Mouse (Mus musculus) monocyte, adult 5-6 weeks (primary cell): Measurements from ENCODE around the gene Pnrc1. TPM values are rescaled to one million over a fixed set of nuclear protein-coding genes. Genes with fewer than 3 reads are reported as not detected.

ENCODE experiments used
- ATAC-seq: fragments of 153-309, 156-312 bp; replicated peaks from 2 replicates; pipeline ENCODE4 v1.8.0; 2017; ENCODE audit warnings: mild to moderate bottlenecking; ENCODE audit not compliant: low TSS enrichment, insufficient number of reproducible peaks, severe bottlenecking, poor library complexity, low FRiP score
- total RNA-seq: library from RNA; stranded (forward); fragments of 200-1000, 200-491, 200-594 nt; gene quantifications from 3 replicates; pipeline ENCODE4 v1.2.3, GENCODE M21; 2017

The Pnrc1 gene
- total RNA-seq, 1 experiment from 2014 or later: 228 TPM

GRCm38 (mm10) chr4:33281891-33282685 is 7.9 kb downstream of the Pnrc1 start:
- ATAC-seq: no peak

DNA sequence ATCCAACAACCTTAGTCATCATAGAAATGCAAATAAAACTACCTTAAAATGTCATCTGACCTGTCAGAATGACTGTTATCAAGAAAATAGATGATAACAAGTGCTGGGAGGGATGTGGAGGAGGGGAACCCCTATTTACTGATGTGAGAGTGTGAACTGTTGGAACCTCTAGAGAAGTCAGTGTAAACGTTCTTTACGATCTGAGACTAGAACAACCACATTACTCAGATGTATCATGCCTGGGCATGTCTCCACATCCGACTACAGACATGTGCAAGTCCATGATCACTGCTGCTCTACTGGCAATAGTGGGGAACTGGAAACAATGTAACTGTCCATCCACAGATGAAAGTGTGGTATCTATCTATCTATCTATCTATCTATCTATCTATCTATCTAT is 16.5 kb downstream of the Pnrc1 start:
- no peak for ATAC-seq

DNA sequence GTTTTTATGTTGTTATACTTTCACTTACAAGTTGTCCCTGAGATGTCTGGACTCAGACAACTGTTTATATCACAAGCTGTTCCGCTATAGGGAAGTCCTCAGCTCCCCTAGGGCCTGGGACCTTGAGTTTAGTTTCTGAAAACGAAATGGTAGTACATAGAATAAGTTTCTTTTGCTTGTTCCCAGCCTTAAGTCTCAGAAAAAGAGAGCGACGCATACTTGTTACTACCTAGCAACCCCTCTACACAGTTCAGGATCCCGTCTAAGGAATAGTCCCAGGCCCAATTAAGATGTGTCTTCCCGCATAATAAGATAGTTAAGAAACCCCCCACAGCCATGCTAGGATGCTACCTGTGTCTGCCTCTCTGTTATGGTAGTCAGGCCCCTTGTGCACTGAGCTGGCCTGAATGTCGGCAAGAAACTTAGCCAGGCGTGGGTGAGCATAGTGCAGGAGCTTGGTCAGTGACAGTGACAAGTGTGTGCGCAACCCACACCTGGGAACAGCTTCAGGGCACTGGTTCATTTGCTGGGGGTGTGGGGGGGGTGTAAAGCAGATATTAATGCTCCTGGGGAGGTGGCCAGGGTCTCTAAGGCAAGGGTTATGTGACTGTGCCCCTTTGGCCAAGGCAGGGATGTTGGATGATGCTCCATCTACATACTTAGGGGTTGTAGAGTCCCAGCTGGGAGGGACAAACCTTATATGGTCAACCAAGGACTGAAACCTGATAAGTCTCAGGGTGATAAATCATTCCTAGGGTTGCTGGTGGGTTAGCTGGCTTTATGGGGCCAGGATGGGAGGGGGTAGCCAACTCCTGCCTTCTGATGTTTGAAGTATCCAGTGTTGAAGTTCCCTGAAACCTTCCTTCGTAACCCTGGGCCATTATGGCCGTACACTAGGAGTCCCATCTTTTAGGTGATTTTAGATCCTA is 19.3 kb downstream of the Pnrc1 start:
- no peak for ATAC-seq

- ATAC-seq: no peak
Observed at GRCm38 (mm10) chr4:33264979-33265726, 24.8 kb downstream of the Pnrc1 start.

- ATAC-seq: no peak
Observed at GRCm38 (mm10) chr4:33262897-33263296, 27.1 kb downstream of the Pnrc1 start.

GRCm38 (mm10) chr4:33261311-33261753 is 28.6 kb downstream of the Pnrc1 start:
- ATAC-seq: peak; percentile 60; the same call in 1 of the 2 replicates

DNA sequence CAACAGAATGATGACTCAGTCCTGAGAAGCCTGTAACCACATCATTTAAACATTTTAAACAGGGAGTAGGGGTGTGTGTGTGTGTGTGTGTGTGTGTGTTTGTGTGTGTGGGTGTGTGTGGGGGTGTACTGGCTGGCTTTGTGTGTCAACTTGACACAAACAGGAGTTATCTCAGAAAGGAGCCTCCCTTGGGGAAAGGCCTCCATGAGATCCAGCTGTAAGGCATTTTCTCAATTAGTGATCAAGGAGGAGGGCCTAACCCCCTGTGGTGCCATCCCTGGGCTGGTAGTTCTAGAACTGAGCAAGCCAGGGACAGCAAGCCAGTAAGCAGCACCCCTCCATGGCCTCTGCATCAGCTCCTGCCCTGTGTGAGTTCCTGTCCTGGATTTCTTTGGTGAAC is 29.7 kb downstream of the Pnrc1 start:
- ATAC-seq: no peak

- no peak for ATAC-seq
Observed at GRCm38 (mm10) chr4:33257263-33257964, 32.5 kb downstream of the Pnrc1 start.

DNA sequence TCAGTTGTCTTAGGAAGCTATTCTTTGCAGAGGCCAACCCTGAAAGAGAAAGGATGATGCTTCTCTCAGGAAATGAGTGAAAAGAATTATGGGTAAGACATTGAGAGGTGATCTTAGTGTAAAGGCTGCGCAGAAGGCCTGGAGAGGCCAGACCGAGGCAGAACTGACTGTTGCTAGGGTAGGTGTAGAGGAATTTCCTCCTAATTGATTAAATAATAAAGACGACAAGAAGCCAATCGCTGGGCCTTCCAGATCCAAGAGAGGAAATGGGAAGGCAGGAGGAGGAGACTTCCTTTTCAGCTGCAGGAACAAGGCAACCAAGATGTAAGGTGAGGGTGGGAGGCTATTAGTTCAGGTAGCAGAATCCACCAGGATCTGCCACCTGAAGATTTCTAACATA is 35.3 kb downstream of the Pnrc1 start:
- no peak for ATAC-seq

DNA sequence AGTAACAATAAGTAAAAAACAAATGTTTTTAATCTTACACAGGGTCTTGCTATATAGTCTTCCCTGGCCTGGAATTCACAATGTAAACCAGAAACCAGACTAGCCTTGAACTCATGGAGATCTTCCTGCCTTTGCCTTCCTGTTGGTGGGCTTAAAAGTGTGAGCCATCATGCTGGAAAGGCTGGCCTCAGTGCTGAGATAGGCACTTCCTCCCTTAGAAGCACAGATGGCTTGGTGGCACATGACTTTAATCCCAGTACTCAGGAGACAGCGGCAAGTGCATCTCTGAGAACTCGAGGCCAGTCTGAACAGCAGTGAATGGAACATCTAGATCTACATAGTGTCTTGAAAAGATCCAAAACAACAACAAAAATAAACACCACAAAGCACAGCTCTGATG is 39.1 kb downstream of the Pnrc1 start:
- ATAC-seq: no peak

DNA sequence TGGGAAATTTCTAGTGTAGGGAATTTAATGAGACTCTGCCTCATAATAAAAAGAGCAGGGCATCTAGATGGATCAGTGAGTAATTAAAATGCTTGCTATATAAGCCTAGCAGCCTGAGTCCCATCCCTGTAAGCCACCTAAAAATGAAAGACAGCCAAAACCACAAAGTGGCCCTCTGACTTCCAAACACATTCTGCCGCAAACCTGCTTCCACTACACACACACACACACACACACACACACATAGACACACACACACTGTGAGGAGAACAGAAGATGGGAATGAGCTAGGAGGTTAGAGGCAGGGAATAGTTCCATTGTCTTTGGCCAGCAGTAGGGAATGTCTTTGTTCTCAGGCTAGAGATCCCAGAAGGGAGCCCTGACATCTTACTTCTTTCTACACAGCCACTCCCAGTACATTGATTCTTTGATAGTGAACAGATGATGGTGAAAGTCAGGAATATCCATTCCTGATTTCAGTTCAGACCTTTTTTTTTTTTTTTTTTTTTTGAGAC is 40.2 kb downstream of the Pnrc1 start:
- ATAC-seq: no peak

DNA sequence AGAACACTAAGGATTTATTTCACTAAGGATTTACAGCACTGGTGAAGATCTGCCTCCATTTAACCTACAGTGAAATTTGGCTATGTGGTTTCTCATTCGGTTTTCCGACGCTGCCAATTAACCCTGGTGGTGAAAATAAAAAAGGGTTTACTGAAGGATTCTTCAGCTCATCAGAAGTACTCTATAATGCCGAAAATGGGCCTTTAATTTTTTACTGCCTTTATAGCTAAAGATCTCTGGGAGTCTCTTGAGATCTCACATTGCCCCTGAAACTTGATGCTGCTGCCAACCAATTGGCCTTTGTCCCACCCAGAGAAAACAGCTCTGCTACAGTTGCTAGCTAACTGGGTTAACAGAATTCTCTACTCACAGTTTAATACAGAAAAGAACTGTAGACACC is 41.0 kb downstream of the Pnrc1 start:
- ATAC-seq: no peak

- ATAC-seq: peak; percentile 82
Observed at GRCm38 (mm10) chr4:33248062-33248889, 41.7 kb downstream of the Pnrc1 start.

- peak; percentile 73 for ATAC-seq
Observed at GRCm38 (mm10) chr4:33247479-33248053, 42.4 kb downstream of the Pnrc1 start.

GRCm38 (mm10) chr4:33245853-33246395 is 44.0 kb downstream of the Pnrc1 start:
- ATAC-seq: no peak

- ATAC-seq: no peak
Observed at GRCm38 (mm10) chr4:33243921-33244320, 46.0 kb downstream of the Pnrc1 start.
